Mouse (Mus musculus) neural tube, embryonic 13.5 days (tissue): Measurements from ENCODE around the gene Eif5a. TPM values are rescaled to one million over a fixed set of nuclear protein-coding genes. Genes with fewer than 3 reads are reported as not detected.
A peak's percentile ranks its signal among the peaks of the same experiment; 100 is the strongest.

ENCODE experiments used
- ATAC-seq: fragments of 200-750 bp; cut with Nextera tagmentation; 2 replicates; pipeline ENCODE4 v1.8.0; 2017; ENCODE audit warnings: low read depth, mild to moderate bottlenecking, moderate TSS enrichment, moderate library complexity
- H3K27ac ChIP-seq: fragments of 300-500 bp; sonication (generic); replicated peaks from 2 replicates; pipeline ENCODE4 v1.5.1; 2015; ENCODE audit warnings: moderate library complexity, mild to moderate bottlenecking, inconsistent platforms
- H3K27me3 ChIP-seq: fragments of 300-500 bp; sonication (generic); 2 replicates; pipeline ENCODE4 v1.6.1; 2015; ENCODE audit warnings: mild to moderate bottlenecking, inconsistent platforms
- H3K36me3 ChIP-seq: fragments of 300-500 bp; sonication (generic); 2 replicates; pipeline ENCODE4 v1.6.1; 2015; ENCODE audit warnings: mild to moderate bottlenecking, inconsistent platforms
- H3K4me1 ChIP-seq: fragments of 300-500 bp; sonication (generic); replicated peaks from 2 replicates; pipeline ENCODE4 v1.6.1; 2015; ENCODE audit warnings: inconsistent platforms
- H3K4me2 ChIP-seq: fragments of 300-500 bp; sonication (generic); 2 replicates; pipeline ENCODE4 v1.6.1; 2015; ENCODE audit warnings: inconsistent platforms, mild to moderate bottlenecking, moderate library complexity
- H3K4me3 ChIP-seq: fragments of 300-500 bp; sonication (generic); 2 replicates; pipeline ENCODE4 v1.5.1; 2015; ENCODE audit warnings: mild to moderate bottlenecking, inconsistent platforms
- H3K9ac ChIP-seq: fragments of 300-500 bp; sonication (generic); 2 replicates; pipeline ENCODE4 v1.6.1; 2015; ENCODE audit warnings: moderate library complexity, mild to moderate bottlenecking, inconsistent platforms
- H3K9me3 ChIP-seq: fragments of 300-500 bp; sonication (generic); 2 replicates; pipeline ENCODE4 v1.6.1; 2016; ENCODE audit warnings: inconsistent platforms
- WGBS: fragments of 180-500 bp; shearing (Covaris S2); methylation state at CpG from one replicate; pipeline ENCODE4 v1.1.7; 2015; 5-methylcytosine and 5-hydroxymethylcytosine counted together
- microRNA-seq: library from miRNA; unstranded; fragments of <30 nt; microRNA quantifications from one replicate; pipeline ENCODE4, GENCODE M21; 2016
- polyA plus RNA-seq: library from polyadenylated mRNA; unstranded; fragments of >200 nt; fragmentation: Nextera tagmentation; extraction: Ambion mirVana; gene quantifications from 2 replicates; pipeline ENCODE4 v1.2.1, GENCODE M21; 2015

Gene Eif5a
- polyA plus RNA-seq, 1 experiment from 2014 or later: 1,178 TPM

DNA sequence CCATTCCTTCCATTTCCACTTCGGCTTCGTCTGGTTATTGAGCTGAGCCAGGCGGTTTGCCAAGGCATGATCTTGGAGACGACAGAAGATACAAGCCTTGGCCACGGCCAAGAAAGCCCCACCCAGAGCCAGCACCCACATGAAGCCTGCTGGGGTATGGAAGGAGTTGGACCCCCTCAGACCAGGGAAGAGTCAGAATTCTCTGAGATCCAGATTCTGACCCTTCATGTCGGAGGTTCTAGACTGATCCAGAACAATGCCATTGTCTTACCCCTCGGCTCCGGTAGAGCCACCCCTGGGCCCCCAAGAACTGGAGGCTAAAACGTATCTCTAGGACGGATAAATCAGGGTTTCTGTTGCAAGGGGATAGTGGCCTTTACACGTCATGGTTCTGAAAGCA is 43.9 kb downstream of the Eif5a start, which contains the start of gene Tmem95:
Gene Tmem95, minus strand, starts transcription at position 141 of the 400 bp plus-strand sequence.
- Histone ChIP-seq H3K27me3 (peaks cover 15% of the 10 kb centered on the region), H3K4me1 (peaks cover 41% of the 10 kb centered on the region), H3K27ac (no peak within 1 kb of the TSS), H3K9ac (peak within 1 kb of the TSS; percentile 4; the same call in 1 of the 2 replicates), H3K4me3 (peak within 1 kb of the TSS; percentile 15; the same call in 1 of the 2 replicates), H3K9me3 (no peaks in the 10 kb centered on the region), H3K36me3 (no peaks in the 10 kb centered on the region), H3K4me2 (peak within 1 kb of the TSS; percentile 39)
- ATAC-seq: no peak
- 93% methylated on average over 11 of the region's 11 CpGs for WGBS

DNA sequence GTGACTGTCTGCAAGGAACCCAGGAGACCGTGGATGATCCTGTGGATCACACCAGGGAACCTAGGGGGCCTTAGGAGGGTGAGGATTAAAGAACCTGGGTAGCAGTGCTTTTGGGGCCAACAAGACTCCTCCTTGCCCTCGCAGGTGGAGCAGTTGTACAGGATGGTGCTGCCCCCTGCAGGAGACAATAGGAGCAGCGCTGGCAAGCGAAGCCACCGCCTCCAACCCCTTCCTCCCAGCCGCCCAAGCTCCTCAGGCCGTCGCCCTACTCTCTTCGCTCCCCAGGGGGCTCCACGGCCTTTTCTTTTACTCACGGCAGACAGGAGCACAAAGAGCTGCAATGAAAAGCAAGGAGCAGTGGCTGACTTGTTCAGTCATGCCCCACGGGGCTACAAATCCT is 44.9 kb downstream of the Eif5a start:
- peaks cover 40% of the 10 kb centered on the region for H3K4me1 ChIP-seq
- H3K4me2 ChIP-seq: peak overlapping the region; percentile 39
- peaks cover 11% of the 10 kb centered on the region for H3K27me3 ChIP-seq
- H3K27ac ChIP-seq: no peak overlapping the region
- peak; percentile 5; the same call in 1 of the 2 replicates for ATAC-seq
- H3K9me3 ChIP-seq: no peaks in the 10 kb centered on the region
- WGBS: 2% methylated on average over 12 of the region's 12 CpGs
- H3K36me3 ChIP-seq: no peaks in the 10 kb centered on the region
- 0 out of 2 replicates have a peak overlapping the region, but pooled peaks have one; percentile 4 for H3K9ac ChIP-seq
- peak overlapping the region; percentile 15; the same call in 1 of the 2 replicates for H3K4me3 ChIP-seq

DNA sequence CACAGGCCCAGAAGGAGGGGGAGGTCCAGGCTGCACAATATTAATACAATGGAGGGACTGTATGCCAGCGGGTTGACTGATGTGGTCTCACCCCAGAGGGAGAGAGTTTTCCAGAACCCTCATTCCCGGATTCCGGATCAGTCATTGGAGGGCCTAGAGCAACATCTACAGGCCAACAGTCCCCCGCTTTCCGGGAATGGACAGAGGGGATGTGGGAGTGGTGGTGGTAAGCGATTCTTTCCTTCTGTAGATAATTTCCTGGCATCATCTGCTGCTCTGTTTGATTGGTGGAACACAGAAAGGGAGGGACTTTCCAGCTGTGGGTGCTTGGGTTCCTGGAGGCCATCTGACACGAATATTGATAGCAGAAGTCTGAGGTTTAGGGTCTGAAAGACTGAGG is 45.6 kb downstream of the Eif5a start:
- H3K4me1 ChIP-seq: peaks cover 34% of the 10 kb centered on the region
- H3K27ac ChIP-seq: no peak overlapping the region
- H3K4me3 ChIP-seq: no peak overlapping the region
- no peak overlapping the region for H3K9ac ChIP-seq
- 74% methylated on average over 7 of the region's 7 CpGs for WGBS
- H3K9me3 ChIP-seq: no peaks in the 10 kb centered on the region
- ATAC-seq: no peak
- no peaks in the 10 kb centered on the region for H3K36me3 ChIP-seq
- H3K4me2 ChIP-seq: no peak overlapping the region
- peaks cover 8% of the 10 kb centered on the region; the same call in 1 of the 2 replicates for H3K27me3 ChIP-seq

DNA sequence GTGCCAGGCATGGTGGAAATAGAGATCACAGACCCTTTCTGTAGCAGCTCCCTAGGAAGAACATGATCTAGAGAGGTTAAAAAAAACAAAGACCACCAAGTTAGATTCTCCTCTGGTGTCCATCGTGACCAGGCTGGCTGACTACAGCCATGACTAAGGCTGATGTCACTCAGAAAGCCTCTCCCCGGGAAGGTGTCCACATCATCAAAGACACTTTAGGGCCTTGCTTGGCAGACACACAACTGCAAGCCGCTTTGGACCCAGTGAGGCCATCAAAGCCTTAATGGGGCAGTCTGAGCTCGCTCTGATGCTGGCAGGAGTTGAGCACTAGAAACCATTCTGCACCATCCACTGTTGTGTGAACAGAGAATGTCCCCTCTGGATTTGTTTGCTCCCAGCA is 49.3 kb downstream of the Eif5a start:
- WGBS: 85% methylated on average over 4 of the region's 4 CpGs
- Histone ChIP-seq H3K27me3 (no peaks in the 10 kb centered on the region), H3K9ac (no peak overlapping the region), H3K4me2 (no peak overlapping the region), H3K4me3 (no peak overlapping the region), H3K9me3 (no peaks in the 10 kb centered on the region), H3K4me1 (0 out of 2 replicates have a peak, but pooled peaks cover 6% of the 10 kb centered on the region), H3K36me3 (no peaks in the 10 kb centered on the region), H3K27ac (no peak overlapping the region)
- no peak for ATAC-seq

DNA sequence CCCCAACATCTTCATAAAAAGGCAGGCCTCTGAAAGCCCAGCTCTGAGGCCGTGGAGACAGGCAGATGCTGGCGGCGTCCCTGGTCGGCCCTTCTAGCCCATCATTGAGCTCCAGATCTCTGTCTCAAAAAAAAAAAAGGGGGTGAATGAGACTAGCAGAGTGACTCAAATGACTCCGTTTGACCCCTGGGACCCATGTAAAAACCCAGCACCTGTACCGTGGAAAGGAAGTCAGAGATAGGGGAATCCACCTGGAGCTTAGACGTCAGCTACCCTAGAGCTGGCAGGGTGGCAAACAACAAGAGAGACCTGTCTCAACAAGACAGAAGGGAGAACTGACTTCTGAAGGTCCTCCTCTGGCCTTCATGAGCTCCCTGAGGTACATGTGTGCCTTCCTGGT is 49.9 kb downstream of the Eif5a start:
- Histone ChIP-seq H3K36me3 (no peaks in the 10 kb centered on the region), H3K4me3 (no peak overlapping the region), H3K27me3 (no peaks in the 10 kb centered on the region), H3K9ac (no peak overlapping the region), H3K4me2 (no peak overlapping the region), H3K27ac (no peak overlapping the region), H3K9me3 (no peaks in the 10 kb centered on the region), H3K4me1 (no peaks in the 10 kb centered on the region)
- no peak for ATAC-seq
- WGBS: 86% methylated on average over 7 of the region's 7 CpGs

DNA sequence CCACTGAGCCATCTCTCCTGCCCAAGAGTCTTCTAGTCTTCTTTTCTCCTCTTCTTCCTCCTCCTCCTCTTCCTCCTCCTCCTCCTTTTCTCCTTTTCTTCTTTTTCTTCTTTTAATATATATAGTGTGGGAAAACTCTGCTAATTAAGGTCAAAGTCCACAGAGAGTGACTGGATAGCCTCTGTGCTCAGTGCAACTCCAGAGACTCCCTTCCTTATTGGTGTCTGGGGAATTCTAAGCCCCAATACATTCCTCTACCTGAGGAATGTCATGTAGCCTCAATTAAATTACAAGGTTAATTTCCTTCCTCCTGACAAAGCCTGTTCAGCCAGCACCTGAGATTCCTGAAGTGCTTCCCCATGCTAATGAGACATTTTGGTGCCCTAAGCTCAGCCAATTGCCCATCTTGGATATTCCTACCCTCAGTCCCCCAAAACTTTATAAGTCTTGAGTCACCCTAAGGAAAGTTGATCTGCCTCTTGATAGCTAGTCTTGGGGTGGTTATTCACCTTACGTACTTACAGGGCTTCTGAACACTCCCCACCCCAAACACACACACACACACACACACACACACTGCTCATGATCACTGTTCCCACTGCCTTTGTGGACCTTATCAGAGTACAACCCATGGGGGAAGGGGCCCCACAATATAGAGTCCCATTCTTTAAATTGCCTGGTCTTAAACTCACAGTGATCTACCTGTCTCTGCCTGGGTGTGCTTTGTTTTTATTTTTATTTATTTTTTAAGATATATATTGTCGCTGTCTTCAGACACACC is 51.3 kb downstream of the Eif5a start:
- no peak for ATAC-seq
- Histone ChIP-seq H3K36me3 (no peaks in the 10 kb centered on the region), H3K9me3 (no peaks in the 10 kb centered on the region), H3K4me3 (no peak overlapping the region), H3K27ac (no peak overlapping the region), H3K4me2 (no peak overlapping the region), H3K27me3 (no peaks in the 10 kb centered on the region), H3K4me1 (no peaks in the 10 kb centered on the region), H3K9ac (no peak overlapping the region)
- 93% methylated on average over 2 of the region's 2 CpGs for WGBS

DNA sequence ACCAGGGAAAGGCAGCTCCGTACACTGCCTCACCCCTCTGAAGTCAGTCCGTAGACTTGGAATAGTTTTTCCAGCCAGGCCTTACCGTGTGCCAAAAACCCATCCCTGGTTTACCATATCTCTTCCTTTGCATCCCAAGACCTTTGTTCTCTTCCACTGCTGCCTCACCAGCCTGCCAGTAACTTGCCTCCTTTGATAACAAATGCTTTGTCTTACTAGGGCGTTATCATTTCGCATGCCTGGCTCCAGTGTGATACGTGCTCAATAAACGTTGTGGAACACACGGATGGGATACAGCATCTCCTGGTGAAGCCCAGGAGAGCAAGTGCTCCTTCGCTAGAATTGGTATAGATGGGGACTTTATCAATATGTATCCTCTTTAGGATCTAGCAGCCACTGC is 54.4 kb downstream of the Eif5a start:
- no peaks in the 10 kb centered on the region for H3K27me3 ChIP-seq
- WGBS: 71% methylated on average over 9 of the region's 9 CpGs
- H3K27ac ChIP-seq: no peak overlapping the region
- H3K36me3 ChIP-seq: no peaks in the 10 kb centered on the region
- H3K9ac ChIP-seq: no peak overlapping the region
- no peaks in the 10 kb centered on the region for H3K4me1 ChIP-seq
- H3K4me3 ChIP-seq: no peak overlapping the region
- no peak for ATAC-seq
- H3K9me3 ChIP-seq: no peaks in the 10 kb centered on the region
- H3K4me2 ChIP-seq: no peak overlapping the region

Small RNAs within 50 kb of the gene (microRNA-seq; reads per million reads assigned to microRNA genes)
- gene Mir6924: not detected

Other genes with a start within 250 kb of the Eif5a start
- gene Eif4a1, start 249.5 kb downstream of the Eif5a start, polyA plus RNA-seq: 525 and 528 TPM in 2 replicates
- gene Senp3, start 239.9 kb downstream of the Eif5a start, polyA plus RNA-seq: 99.8 and 105 TPM in 2 replicates
- 0.74 and 0.77 TPM in 2 replicates for gene Tnfsf13, start 236.2 kb downstream of the Eif5a start, polyA plus RNA-seq
- 3.3 and 3.5 TPM in 2 replicates for gene Tnfsf12, start 226.1 kb downstream of the Eif5a start, polyA plus RNA-seq
- gene Tnfsfm13, start 225.9 kb downstream of the Eif5a start, polyA plus RNA-seq: 1.4 and 1.8 TPM in 2 replicates
- 22.9 and 27.2 TPM in 2 replicates for gene Polr2a, start 163.3 kb downstream of the Eif5a start, polyA plus RNA-seq
- gene Slc35g3, start 160.0 kb downstream of the Eif5a start, polyA plus RNA-seq: 0.13 TPM in 1 of 2 replicates, not detected in the other
- gene Zbtb4, start 156.0 kb downstream of the Eif5a start, polyA plus RNA-seq: 2.5 and 2.9 TPM in 2 replicates
- gene Chrnb1, start 126.0 kb downstream of the Eif5a start, polyA plus RNA-seq: 2.4 and 4.5 TPM in 2 replicates
- gene Fgf11, start 120.1 kb downstream of the Eif5a start, polyA plus RNA-seq: 6.8 and 8.9 TPM in 2 replicates
- 0.74 and 1.4 TPM in 2 replicates for gene Tmem102, start 116.3 kb downstream of the Eif5a start, polyA plus RNA-seq
- gene Gm39566, start 106.7 kb downstream of the Eif5a start, polyA plus RNA-seq: not detected in 2 replicates
- not detected in 2 replicates for gene Spem2, start 103.5 kb downstream of the Eif5a start, polyA plus RNA-seq
- 0.43 and 0.98 TPM in 2 replicates for gene Spem1, start 99.8 kb downstream of the Eif5a start, polyA plus RNA-seq
- gene Nlgn2, start 84.2 kb downstream of the Eif5a start, polyA plus RNA-seq: 17.1 and 18.1 TPM in 2 replicates
- gene Tmem256, start 83.4 kb downstream of the Eif5a start, polyA plus RNA-seq: 321 and 416 TPM in 2 replicates
- 62.5 and 65.6 TPM in 2 replicates for gene Plscr3, start 75.6 kb downstream of the Eif5a start, polyA plus RNA-seq
- 0.29 and 0.51 TPM in 2 replicates for gene Tnk1, start 63.2 kb downstream of the Eif5a start, polyA plus RNA-seq
- gene Tmem95, start 43.9 kb downstream of the Eif5a start, polyA plus RNA-seq: not detected in 2 replicates
- 2.0 and 3.3 TPM in 2 replicates for gene Kctd11, start 40.6 kb downstream of the Eif5a start, polyA plus RNA-seq
- 0.28 and 0.80 TPM in 2 replicates for gene Acap1, start 26.4 kb downstream of the Eif5a start, polyA plus RNA-seq
- gene 2810408A11Rik, start 21.0 kb downstream of the Eif5a start, polyA plus RNA-seq: 10.9 and 11.7 TPM in 2 replicates
- gene Neurl4, start 20.9 kb downstream of the Eif5a start, polyA plus RNA-seq: 13.8 and 20.5 TPM in 2 replicates
- 60.4 and 76.5 TPM in 2 replicates for gene Gps2, start 8.1 kb downstream of the Eif5a start, polyA plus RNA-seq
- 4.7 and 5.0 TPM in 2 replicates for gene Ybx2, start 13.8 kb upstream of the Eif5a start, polyA plus RNA-seq
- gene Slc2a4, start 26.2 kb upstream of the Eif5a start, polyA plus RNA-seq: 3.6 and 6.4 TPM in 2 replicates
- 0.33 and 1.7 TPM in 2 replicates for gene Cldn7, start 42.8 kb upstream of the Eif5a start, polyA plus RNA-seq
- gene Ctdnep1, start 59.2 kb upstream of the Eif5a start, polyA plus RNA-seq: 21.5 and 22.5 TPM in 2 replicates
- 160 and 162 TPM in 2 replicates for gene Elp5, start 60.6 kb upstream of the Eif5a start, polyA plus RNA-seq
- gene Gabarap, start 69.2 kb upstream of the Eif5a start, polyA plus RNA-seq: 679 and 746 TPM in 2 replicates
- 74.2 and 76.3 TPM in 2 replicates for gene Phf23, start 73.8 kb upstream of the Eif5a start, polyA plus RNA-seq
- gene Dvl2, start 78.6 kb upstream of the Eif5a start, polyA plus RNA-seq: 26.7 and 28.8 TPM in 2 replicates
- 58.2 and 60.9 TPM in 2 replicates for gene Acadvl, start 93.5 kb upstream of the Eif5a start, polyA plus RNA-seq
- gene Dlg4, start 95.0 kb upstream of the Eif5a start, polyA plus RNA-seq: 23.1 and 23.5 TPM in 2 replicates
- 1.4 and 2.6 TPM in 2 replicates for gene Asgr1, start 132.1 kb upstream of the Eif5a start, polyA plus RNA-seq
- 0.39 TPM in 1 of 2 replicates, not detected in the other for gene Asgr2, start 170.7 kb upstream of the Eif5a start, polyA plus RNA-seq
- 0.21 and 0.39 TPM in 2 replicates for gene Mgl2, start 208.4 kb upstream of the Eif5a start, polyA plus RNA-seq
- gene Clec10a, start 234.2 kb upstream of the Eif5a start, polyA plus RNA-seq: 0.55 and 0.64 TPM in 2 replicates